Mouse (Mus musculus): ENCODE measurements around the gene Clca4a. TPM values are rescaled to one million over a fixed set of nuclear protein-coding genes. Genes with fewer than 3 reads are reported as not detected.

The Clca4a gene
- polyA plus RNA-seq (2015; fragmentation: Nextera tagmentation; extraction: Ambion mirVana): not detected in 2 replicates

DNA sequence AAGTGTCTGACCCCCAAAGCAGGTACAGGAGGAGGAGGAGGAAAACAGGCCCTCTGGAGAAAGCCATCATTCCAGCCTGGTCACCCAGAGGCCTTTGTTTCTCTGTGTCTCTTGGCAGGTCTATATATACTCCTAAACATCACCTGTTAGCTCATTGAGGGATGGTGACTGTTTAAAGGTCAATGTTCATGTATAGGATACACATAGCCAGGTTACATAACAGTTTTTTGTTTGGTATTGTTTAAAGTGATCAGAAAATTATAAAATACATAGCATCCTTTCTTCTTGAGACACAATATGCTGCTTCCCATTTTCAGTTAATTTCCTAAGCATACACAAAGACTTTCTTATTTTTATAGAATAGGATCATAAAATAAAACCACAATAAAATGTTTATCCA lies at the start of gene Clca4a:
TSS of gene Clca4a (minus strand) at position 101 of the 400 bp plus-strand sequence.
- Histone ChIP-seq H3K4me2 (ENCODE audit: low read depth, low read length) (no peak within 1 kb of the TSS), H3K4me1 (ENCODE audit: control insufficient read depth, low read depth, low read length) (no peaks in the 10 kb centered on the region), H3K4me3 (ENCODE audit: low read depth, low read length) (no peak within 1 kb of the TSS), H3K9me3 (replicated peaks; ENCODE audit: control insufficient read depth, low read length) (no peaks in the 10 kb centered on the region), H3K36me3 (ENCODE audit: control insufficient read depth, insufficient read depth) (no peaks in the 10 kb centered on the region), H3K9ac (ENCODE audit: low read depth, low read length) (no peak within 1 kb of the TSS), H3K27ac (ENCODE audit: low read length) (no peak within 1 kb of the TSS), H3K27me3 (ENCODE audit: control insufficient read depth, insufficient read depth, low read depth, low read length) (no peaks in the 10 kb centered on the region)
- ATAC-seq (ENCODE audit: low read depth): no peak

DNA sequence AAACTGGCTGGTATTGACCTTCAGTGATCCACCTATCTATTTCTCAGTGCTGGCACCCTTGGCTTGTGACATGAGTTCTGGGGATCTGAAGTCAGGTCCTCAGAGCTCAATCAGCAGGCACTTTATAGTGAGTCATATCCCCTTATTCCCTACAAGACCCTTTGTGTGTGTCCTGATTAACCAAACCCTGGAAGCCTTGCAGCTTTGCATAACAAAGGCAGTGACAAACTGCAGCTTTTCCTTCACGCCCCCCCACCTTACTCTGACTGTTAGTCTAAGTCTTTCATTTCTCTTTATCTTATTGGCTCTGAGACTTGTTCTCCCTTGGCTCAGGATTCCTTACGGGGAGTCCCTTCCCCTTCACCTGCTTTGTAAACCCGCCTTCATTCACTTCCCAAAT lies 43.0 kb upstream of the Clca4a start:
- WGBS (ENCODE audit: insufficient replicate concordance): 60% methylated on average over 3 of the region's 3 CpGs
- no peak for ATAC-seq (ENCODE audit: low read depth)
- H3K27me3 ChIP-seq (ENCODE audit: control insufficient read depth, insufficient read depth, low read depth, low read length): no peaks in the 10 kb centered on the region

DNA sequence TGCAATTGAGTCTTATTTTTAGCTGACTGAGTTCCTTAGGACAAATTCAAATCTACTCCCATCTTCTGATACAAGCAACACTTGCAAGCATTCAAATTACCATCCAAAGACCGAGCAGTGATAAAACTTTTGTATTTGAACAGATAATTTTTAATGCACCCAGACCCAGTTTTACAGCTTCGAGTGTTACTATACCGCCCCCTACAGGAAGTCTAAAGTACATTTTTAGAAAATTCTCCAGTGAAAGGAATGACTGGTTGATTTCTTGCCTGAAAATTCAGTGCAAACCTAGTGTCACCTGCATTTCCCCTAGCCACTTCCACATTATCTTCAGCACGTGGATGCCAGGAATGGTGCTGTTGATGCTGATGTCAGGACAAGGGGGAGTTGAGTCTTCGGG lies 29.6 kb upstream of the Clca4a start:
- H3K27me3 ChIP-seq (ENCODE audit: control insufficient read depth, insufficient read depth, low read depth, low read length): no peaks in the 10 kb centered on the region
- H3K9ac ChIP-seq (ENCODE audit: low read depth, low read length): no peak overlapping the region
- no peak overlapping the region for H3K27ac ChIP-seq (ENCODE audit: low read length)
- no peak overlapping the region for H3K4me3 ChIP-seq (ENCODE audit: low read depth, low read length)
- H3K36me3 ChIP-seq (ENCODE audit: control insufficient read depth, insufficient read depth): no peaks in the 10 kb centered on the region
- WGBS (ENCODE audit: insufficient replicate concordance): 21% methylated on average over 5 of the region's 5 CpGs
- no peaks in the 10 kb centered on the region for H3K4me1 ChIP-seq (ENCODE audit: control insufficient read depth, low read depth, low read length)
- no peak for ATAC-seq (ENCODE audit: low read depth)
- no peak overlapping the region for H3K4me2 ChIP-seq (ENCODE audit: low read depth, low read length)
- no peaks in the 10 kb centered on the region for H3K9me3 ChIP-seq (replicated peaks; ENCODE audit: control insufficient read depth, low read length)

More for the DNA sequence above, 43.0 kb upstream of the Clca4a start:
- no peak overlapping the region for H3K4me2 ChIP-seq (ENCODE audit: low read depth, low read length)
- no peaks in the 10 kb centered on the region for H3K36me3 ChIP-seq (ENCODE audit: control insufficient read depth, insufficient read depth)
- H3K4me3 ChIP-seq (ENCODE audit: low read depth, low read length): no peak overlapping the region
- H3K4me1 ChIP-seq (ENCODE audit: control insufficient read depth, low read depth, low read length): no peaks in the 10 kb centered on the region
- H3K9me3 ChIP-seq (replicated peaks; ENCODE audit: control insufficient read depth, low read length): no peaks in the 10 kb centered on the region
- H3K9ac ChIP-seq (ENCODE audit: low read depth, low read length): no peak overlapping the region
- no peak overlapping the region for H3K27ac ChIP-seq (ENCODE audit: low read length)

DNA sequence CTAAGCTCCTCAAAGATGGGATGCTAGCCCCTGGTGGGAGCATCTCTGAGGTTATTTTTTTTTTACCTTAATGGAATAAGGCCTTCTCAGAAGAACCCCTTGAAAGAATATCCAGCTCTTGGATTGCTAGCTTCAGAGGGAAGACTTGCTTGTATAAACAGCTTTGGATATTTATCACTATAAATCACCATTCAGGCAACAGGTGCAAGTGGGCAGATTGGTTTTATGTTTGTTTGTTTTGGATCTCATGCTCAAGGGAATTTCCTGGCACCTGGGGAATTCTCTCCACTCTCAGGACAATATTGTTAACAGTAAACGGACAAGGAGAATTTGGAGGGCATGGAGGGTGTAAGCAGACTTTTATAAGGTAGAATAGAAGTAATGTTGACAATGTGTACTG lies 26.1 kb upstream of the Clca4a start:
- no peaks in the 10 kb centered on the region for H3K4me1 ChIP-seq (ENCODE audit: control insufficient read depth, low read depth, low read length)
- WGBS (ENCODE audit: insufficient replicate concordance): 45% methylated on average over 1 of the region's 1 CpGs
- no peaks in the 10 kb centered on the region for H3K9me3 ChIP-seq (replicated peaks; ENCODE audit: control insufficient read depth, low read length)
- H3K36me3 ChIP-seq (ENCODE audit: control insufficient read depth, insufficient read depth): no peaks in the 10 kb centered on the region
- no peak overlapping the region for H3K4me2 ChIP-seq (ENCODE audit: low read depth, low read length)
- H3K4me3 ChIP-seq (ENCODE audit: low read depth, low read length): no peak overlapping the region
- no peak overlapping the region for H3K9ac ChIP-seq (ENCODE audit: low read depth, low read length)
- no peak overlapping the region for H3K27ac ChIP-seq (ENCODE audit: low read length)
- no peaks in the 10 kb centered on the region for H3K27me3 ChIP-seq (ENCODE audit: control insufficient read depth, insufficient read depth, low read depth, low read length)
- no peak for ATAC-seq (ENCODE audit: low read depth)

DNA sequence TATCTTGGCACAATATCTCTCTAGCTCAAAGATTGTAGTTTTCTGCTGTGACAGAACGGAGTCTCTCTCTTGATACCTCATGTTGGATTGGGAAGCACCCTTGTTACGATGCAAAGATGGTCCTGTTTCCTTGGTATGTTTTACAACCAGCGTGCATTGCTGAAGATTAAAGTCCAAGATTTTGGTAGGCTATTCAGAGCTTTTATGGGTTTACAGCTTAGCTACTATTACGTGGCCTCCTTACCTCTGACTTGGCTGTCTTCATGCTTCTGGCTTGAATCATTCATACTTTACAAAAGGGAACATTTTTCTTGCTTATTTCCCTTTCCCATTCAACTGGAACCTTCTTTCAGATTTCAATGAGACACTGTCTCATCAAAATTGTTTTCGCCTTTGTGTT lies 18.2 kb upstream of the Clca4a start:
- Histone ChIP-seq H3K4me2 (ENCODE audit: low read depth, low read length) (no peak overlapping the region), H3K27me3 (ENCODE audit: control insufficient read depth, insufficient read depth, low read depth, low read length) (no peaks in the 10 kb centered on the region), H3K36me3 (ENCODE audit: control insufficient read depth, insufficient read depth) (no peaks in the 10 kb centered on the region), H3K4me1 (ENCODE audit: control insufficient read depth, low read depth, low read length) (no peaks in the 10 kb centered on the region), H3K27ac (ENCODE audit: low read length) (no peak overlapping the region), H3K4me3 (ENCODE audit: low read depth, low read length) (no peak overlapping the region), H3K9ac (ENCODE audit: low read depth, low read length) (no peak overlapping the region), H3K9me3 (replicated peaks; ENCODE audit: control insufficient read depth, low read length) (no peaks in the 10 kb centered on the region)
- 62% methylated on average over 5 of the region's 5 CpGs for WGBS (ENCODE audit: insufficient replicate concordance)
- ATAC-seq (ENCODE audit: low read depth): no peak

DNA sequence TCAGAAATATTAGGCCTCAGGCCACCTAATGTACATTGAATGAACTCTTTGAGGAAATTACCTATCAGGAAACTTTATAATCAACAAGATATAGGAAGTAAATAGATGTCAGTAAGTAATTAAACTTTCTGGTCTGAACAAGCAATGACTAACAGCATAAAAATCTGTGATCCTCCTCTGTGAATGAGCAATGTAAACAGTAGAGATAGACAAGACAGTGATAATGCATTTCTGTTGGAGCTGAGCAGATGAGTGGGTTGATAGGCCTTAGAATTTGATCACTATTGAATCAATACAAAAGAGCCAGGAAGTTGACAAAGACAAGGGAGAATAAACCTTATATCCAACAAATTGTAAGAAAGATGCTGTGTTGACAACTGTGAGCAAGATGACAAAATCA lies 17.8 kb upstream of the Clca4a start:
- no peaks in the 10 kb centered on the region for H3K27me3 ChIP-seq (ENCODE audit: control insufficient read depth, insufficient read depth, low read depth, low read length)

DNA sequence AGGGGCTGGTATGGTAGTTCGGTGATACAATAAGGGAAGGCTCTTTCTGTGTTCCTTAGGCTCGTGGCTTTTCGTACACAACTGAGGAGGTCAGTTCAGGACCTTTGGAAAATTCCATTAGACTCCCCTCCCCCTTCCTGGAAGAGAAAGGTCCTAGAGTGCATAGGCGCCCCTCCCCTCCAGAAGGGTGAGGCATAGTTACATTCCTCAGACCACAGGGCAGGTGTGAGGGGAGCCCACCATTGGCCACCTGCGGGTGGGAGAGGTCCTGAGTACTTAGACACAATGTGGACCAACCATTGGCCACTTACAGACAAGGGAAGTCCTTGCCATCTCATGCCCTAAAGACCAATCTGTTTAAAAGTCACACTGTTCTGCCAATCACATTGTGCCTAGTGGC lies 11.0 kb upstream of the Clca4a start:
- 52% methylated on average over 5 of the region's 5 CpGs for WGBS (ENCODE audit: insufficient replicate concordance)
- H3K27me3 ChIP-seq (ENCODE audit: control insufficient read depth, insufficient read depth, low read depth, low read length): no peaks in the 10 kb centered on the region
- H3K36me3 ChIP-seq (ENCODE audit: control insufficient read depth, insufficient read depth): no peaks in the 10 kb centered on the region
- no peak overlapping the region for H3K27ac ChIP-seq (ENCODE audit: low read length)
- H3K9me3 ChIP-seq (replicated peaks; ENCODE audit: control insufficient read depth, low read length): no peaks in the 10 kb centered on the region
- no peak overlapping the region for H3K9ac ChIP-seq (ENCODE audit: low read depth, low read length)
- H3K4me1 ChIP-seq (ENCODE audit: control insufficient read depth, low read depth, low read length): no peaks in the 10 kb centered on the region
- H3K4me2 ChIP-seq (ENCODE audit: low read depth, low read length): no peak overlapping the region
- H3K4me3 ChIP-seq (ENCODE audit: low read depth, low read length): no peak overlapping the region
- no peak for ATAC-seq (ENCODE audit: low read depth)

More for the DNA sequence above, 17.8 kb upstream of the Clca4a start:
- H3K27ac ChIP-seq (ENCODE audit: low read length): no peak overlapping the region
- H3K9me3 ChIP-seq (replicated peaks; ENCODE audit: control insufficient read depth, low read length): no peaks in the 10 kb centered on the region
- no peak for ATAC-seq (ENCODE audit: low read depth)
- no peaks in the 10 kb centered on the region for H3K36me3 ChIP-seq (ENCODE audit: control insufficient read depth, insufficient read depth)
- no peak overlapping the region for H3K4me2 ChIP-seq (ENCODE audit: low read depth, low read length)
- no peak overlapping the region for H3K4me3 ChIP-seq (ENCODE audit: low read depth, low read length)
- no peak overlapping the region for H3K9ac ChIP-seq (ENCODE audit: low read depth, low read length)
- no peaks in the 10 kb centered on the region for H3K4me1 ChIP-seq (ENCODE audit: control insufficient read depth, low read depth, low read length)

DNA sequence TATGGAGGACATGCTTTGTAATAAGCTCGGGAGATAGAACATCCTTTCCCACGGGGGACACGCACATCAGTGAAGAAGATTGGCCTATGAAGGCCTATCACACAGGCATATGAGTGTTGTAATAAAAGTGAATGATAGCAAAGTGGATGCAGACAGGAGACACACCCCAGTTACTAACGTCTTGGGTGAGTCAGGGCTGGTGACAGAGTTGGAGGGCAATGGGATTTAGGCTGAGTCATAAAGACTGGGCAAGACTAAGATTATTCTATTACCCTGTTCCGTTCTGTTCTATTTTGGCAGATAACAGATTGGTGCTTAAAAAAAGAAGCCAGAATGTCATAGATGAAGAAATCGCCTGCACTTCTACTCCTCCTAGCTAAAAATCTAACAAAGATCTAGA lies 5.7 kb upstream of the Clca4a start:
- no peak for ATAC-seq (ENCODE audit: low read depth)
- 61% methylated on average over 6 of the region's 6 CpGs for WGBS (ENCODE audit: insufficient replicate concordance)
- no peak overlapping the region for H3K4me3 ChIP-seq (ENCODE audit: low read depth, low read length)
- H3K27ac ChIP-seq (ENCODE audit: low read length): no peak overlapping the region
- H3K27me3 ChIP-seq (ENCODE audit: control insufficient read depth, insufficient read depth, low read depth, low read length): no peaks in the 10 kb centered on the region
- no peak overlapping the region for H3K4me2 ChIP-seq (ENCODE audit: low read depth, low read length)
- H3K36me3 ChIP-seq (ENCODE audit: control insufficient read depth, insufficient read depth): no peaks in the 10 kb centered on the region
- no peaks in the 10 kb centered on the region for H3K4me1 ChIP-seq (ENCODE audit: control insufficient read depth, low read depth, low read length)
- no peak overlapping the region for H3K9ac ChIP-seq (ENCODE audit: low read depth, low read length)
- no peaks in the 10 kb centered on the region for H3K9me3 ChIP-seq (replicated peaks; ENCODE audit: control insufficient read depth, low read length)

DNA sequence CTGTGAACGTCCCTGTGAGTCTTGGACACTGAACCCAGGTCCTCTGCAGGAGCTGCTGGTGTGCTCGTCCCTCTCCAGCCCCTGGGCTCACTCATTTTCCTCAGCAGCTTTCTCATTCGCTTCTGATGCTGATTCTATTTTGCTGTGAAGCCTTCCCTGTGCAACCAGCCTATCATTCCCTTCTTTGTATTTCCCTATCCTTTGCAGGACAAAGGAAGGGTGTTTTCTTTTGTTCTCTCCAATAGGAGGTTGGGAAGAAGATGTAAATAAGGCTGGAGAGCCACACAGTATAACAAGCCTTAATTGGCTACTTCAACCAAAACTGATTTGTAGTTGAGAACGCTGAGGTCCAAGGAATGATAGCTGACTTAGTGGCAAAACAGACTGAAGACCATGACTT lies 2.8 kb upstream of the Clca4a start:
- no peaks in the 10 kb centered on the region for H3K4me1 ChIP-seq (ENCODE audit: control insufficient read depth, low read depth, low read length)
- no peak overlapping the region for H3K4me2 ChIP-seq (ENCODE audit: low read depth, low read length)
- H3K4me3 ChIP-seq (ENCODE audit: low read depth, low read length): no peak overlapping the region
- 32% methylated on average over 4 of the region's 4 CpGs for WGBS (ENCODE audit: insufficient replicate concordance)
- H3K36me3 ChIP-seq (ENCODE audit: control insufficient read depth, insufficient read depth): no peaks in the 10 kb centered on the region
- no peak overlapping the region for H3K9ac ChIP-seq (ENCODE audit: low read depth, low read length)
- no peak overlapping the region for H3K27ac ChIP-seq (ENCODE audit: low read length)
- ATAC-seq (ENCODE audit: low read depth): no peak
- H3K9me3 ChIP-seq (replicated peaks; ENCODE audit: control insufficient read depth, low read length): no peaks in the 10 kb centered on the region
- H3K27me3 ChIP-seq (ENCODE audit: control insufficient read depth, insufficient read depth, low read depth, low read length): no peaks in the 10 kb centered on the region

DNA sequence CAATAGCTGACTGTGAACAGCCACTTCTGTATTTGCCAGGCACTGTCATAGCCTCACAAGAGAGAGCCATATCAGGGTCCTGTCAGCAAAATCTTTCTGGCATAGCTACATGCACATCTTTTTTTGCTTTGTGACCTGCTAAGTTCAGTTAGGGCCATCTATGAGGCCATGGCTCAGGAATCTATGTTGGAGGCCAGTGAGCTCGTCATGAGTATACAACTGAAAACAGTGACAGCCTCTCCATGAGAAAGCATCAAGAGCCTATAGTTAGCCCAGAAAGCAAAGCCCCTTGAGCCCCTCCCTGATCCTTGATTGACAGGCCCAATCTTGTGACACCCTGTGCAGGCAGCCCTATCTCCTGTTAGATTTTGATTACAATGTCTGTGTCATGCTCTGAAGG lies 1.2 kb upstream of the Clca4a start:
- Histone ChIP-seq H3K9ac (ENCODE audit: low read depth, low read length) (no peak overlapping the region), H3K27me3 (ENCODE audit: control insufficient read depth, insufficient read depth, low read depth, low read length) (no peaks in the 10 kb centered on the region), H3K36me3 (ENCODE audit: control insufficient read depth, insufficient read depth) (no peaks in the 10 kb centered on the region), H3K4me2 (ENCODE audit: low read depth, low read length) (no peak overlapping the region), H3K27ac (ENCODE audit: low read length) (no peak overlapping the region), H3K9me3 (replicated peaks; ENCODE audit: control insufficient read depth, low read length) (no peaks in the 10 kb centered on the region), H3K4me1 (ENCODE audit: control insufficient read depth, low read depth, low read length) (no peaks in the 10 kb centered on the region), H3K4me3 (ENCODE audit: low read depth, low read length) (no peak overlapping the region)
- no peak for ATAC-seq (ENCODE audit: low read depth)
- 62% methylated on average over 1 of the region's 1 CpGs for WGBS (ENCODE audit: insufficient replicate concordance)

All from liver, embryonic 16.5 days (tissue).